Mouse (Mus musculus) cortical plate, adult 2 months (tissue): Measurements from ENCODE around the gene Lpp.

Source experiments
- CTCF ChIP-seq: fragments of 200-500 bp; IDR thresholded peaks from 2 replicates; pipeline ENCODE4 v1.5.1; 2011; ENCODE audit warnings: mild to moderate bottlenecking, control low read depth, low read length; ENCODE audit not compliant: insufficient read depth; ENCODE audit errors: extremely low read depth
- POLR2A ChIP-seq: fragments of 200-500 bp; IDR thresholded peaks from 2 replicates; pipeline ENCODE4 v1.6.1; 2011; ENCODE audit warnings: mild to moderate bottlenecking, low read length, control low read depth; ENCODE audit not compliant: insufficient read depth; ENCODE audit errors: extremely low read depth

GRCm38 (mm10) chr16:24475305-24475947, 82.1 kb downstream of the Lpp start:
- TF ChIP-seq CTCF (no peak), POLR2A (no peak)
